Mouse (Mus musculus): ENCODE data around the gene Aco1.

DNA sequence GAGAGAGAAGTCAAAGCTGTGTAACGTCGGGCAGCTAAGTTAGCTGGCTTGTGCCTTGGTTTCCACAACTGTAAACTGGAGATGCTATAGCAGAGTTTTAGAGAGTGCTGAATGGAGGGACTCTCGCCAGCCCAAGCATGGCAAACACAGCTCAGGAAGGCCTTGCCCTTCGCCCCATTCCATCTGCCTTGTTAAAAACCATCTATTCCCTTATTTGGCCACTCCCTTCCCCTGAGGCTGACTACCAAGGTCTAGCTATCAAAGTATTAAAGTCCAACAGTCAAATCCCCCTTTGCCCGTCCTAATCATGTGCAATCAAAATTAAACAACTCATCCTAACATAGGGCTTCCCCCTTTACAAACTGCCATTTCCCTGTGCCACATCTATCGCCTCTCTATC, 40.9 kb downstream of the Aco1 start:
- no peak for TF ChIP-seq POLR2A (IDR thresholded peaks at IDR 0.05; ENCODE audit: low read depth, low read length)
- no peak for TF ChIP-seq CTCF (IDR thresholded peaks at IDR 0.05; ENCODE audit: borderline replicate concordance, insufficient read depth, low read length)

Measured in embryonic fibroblast, embryonic 13.5 days (primary cell).